Mouse (Mus musculus): Measurements from ENCODE around the gene Magea2.
"Not testable (repeated sequence)": the region's sequence is repeated elsewhere in the genome, so short reads cannot be mapped to it uniquely, and the experiment has no call there.

The Magea2 gene

GRCm38 (mm10) chrX:155093566-155093965 lies at the start of gene Magea2:
Gene Magea2, minus strand, starts transcription at chrX:155093666.
- CTCF ChIA-PET = interaction anchor here in 1 of 4 experiments (0.7 kb wide), 1 partner anchor 283 kb away, joined by 4 read pairs; no protein-coding TSS in a partner anchor
- POLR2A ChIA-PET = not testable (repeated sequence)

GRCm38 (mm10) chrX:155128312-155128711 lies 34.8 kb upstream of the Magea2 start, which contains the start of gene Cldn34b2:
Gene Cldn34b2, minus strand, starts transcription at chrX:155128412.
- CTCF ChIA-PET, POLR2A ChIA-PET: not testable (repeated sequence)

GRCm38 (mm10) chrX:155098024-155098423 lies 4.6 kb upstream of the Magea2 start:
- POLR2A ChIA-PET = no interaction called here

GRCm38 (mm10) chrX:155089693-155090092 lies 3.8 kb downstream of the Magea2 start, which contains the start of gene Magea1:
Gene Magea1, minus strand, starts transcription at chrX:155089793.
- CTCF ChIA-PET, POLR2A ChIA-PET: not testable (repeated sequence)

More at GRCm38 (mm10) chrX:155098024-155098423, 4.6 kb upstream of the Magea2 start:
- CTCF ChIA-PET = no interaction called here

- POLR2A ChIA-PET, CTCF ChIA-PET: not testable (repeated sequence)
Observed at GRCm38 (mm10) chrX:155063045-155063444, 30.4 kb downstream of the Magea2 start, which contains the start of gene Magea5. Gene Magea5, minus strand, starts transcription at chrX:155063145.

- CTCF ChIA-PET, POLR2A ChIA-PET: not testable (repeated sequence)
Observed at GRCm38 (mm10) chrX:154995750-154996149, 97.7 kb downstream of the Magea2 start, which contains the start of gene Magea8. Gene Magea8, minus strand, starts transcription at chrX:154995850.

Measured in embryonic stem cell, embryonic (primary cell).